Mouse (Mus musculus): ENCODE measurements around the gene Eif2ak2.

The Eif2ak2 gene

DNA sequence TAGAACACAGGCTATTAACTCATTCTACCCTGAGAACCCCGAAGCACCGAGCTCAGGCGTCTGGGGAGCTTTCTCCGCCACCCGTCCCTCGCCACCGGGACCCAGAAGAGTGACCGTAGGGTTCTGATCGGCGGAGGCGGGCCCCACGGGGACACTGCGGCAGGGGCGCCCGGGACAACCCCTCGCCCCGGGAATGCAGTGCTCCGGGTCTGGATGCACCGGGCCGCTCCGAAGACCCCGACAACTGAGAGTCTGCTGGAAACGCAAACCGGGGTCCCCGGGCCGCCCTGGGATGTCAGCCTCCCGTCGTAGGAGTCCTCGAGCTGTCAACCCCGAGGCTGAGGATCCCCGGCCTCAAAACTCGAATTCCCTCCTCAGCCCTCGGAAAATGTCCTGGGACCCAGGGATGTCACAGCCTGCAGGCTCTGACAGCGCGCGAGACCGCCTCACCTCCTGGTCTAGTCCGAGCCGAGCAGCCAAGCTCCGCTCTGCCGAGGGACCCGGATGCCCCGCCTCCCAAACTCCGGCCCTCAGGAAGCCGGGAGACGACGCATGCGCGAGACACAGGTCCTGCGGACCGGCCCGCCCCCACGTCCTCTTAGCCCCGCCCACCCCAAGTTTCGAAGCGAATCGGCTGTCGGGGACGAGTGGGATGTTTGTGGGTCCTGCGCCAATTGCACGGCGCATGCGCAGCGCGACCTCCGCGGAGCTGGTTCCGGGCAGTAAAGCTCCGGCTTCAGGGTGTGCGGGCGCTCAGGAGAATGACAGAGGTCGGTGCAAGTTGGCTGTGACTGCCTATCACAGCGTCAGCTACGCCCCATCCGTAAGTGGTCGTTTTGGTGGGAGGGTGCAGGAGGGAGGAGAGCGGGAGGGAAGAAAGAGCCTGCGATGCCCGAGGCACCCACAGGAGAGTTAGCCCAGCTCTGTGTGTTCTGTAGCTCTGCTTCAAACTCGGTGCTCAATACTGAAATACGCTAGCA lies 47.2 kb downstream of the Eif2ak2 start, which contains the start of the genes Heatr5b and Gpatch11:
Heatr5b (minus strand) TSS at position 509 of the 980 bp plus-strand sequence.
Gpatch11 (plus strand) TSS at position 712 of the 980 bp plus-strand sequence.
- peak; percentile 90 to 95 for DNase-seq (ENCODE audit: low spot score in 2 of 2)

- no peak for DNase-seq (ENCODE audit: low spot score in 2 of 2)
Observed at GRCm38 (mm10) chr17:78824346-78824745, 58.0 kb downstream of the Eif2ak2 start.

- no peak for DNase-seq (ENCODE audit: low spot score in 2 of 2)
Observed at GRCm38 (mm10) chr17:78809582-78809981, 72.8 kb downstream of the Eif2ak2 start.

GRCm38 (mm10) chr17:78809019-78809418 lies 73.4 kb downstream of the Eif2ak2 start:
- no peak for DNase-seq (ENCODE audit: low spot score in 2 of 2)

All from frontal cortex, postnatal 25 days (tissue).